Mouse (Mus musculus) olfactory bulb, adult 2 months (tissue): Measurements from ENCODE around the gene Snx33. TPM values are rescaled to one million over a fixed set of nuclear protein-coding genes. Genes with fewer than 3 reads are reported as not detected.

ENCODE experiments used
- H3K27ac ChIP-seq: fragments of 200-500 bp; 2 replicates; pipeline ENCODE4 v1.5.1; 2012; ENCODE audit warnings: low read depth, low read length; ENCODE audit not compliant: insufficient read depth
- H3K4me1 ChIP-seq: fragments of 200-500 bp; 2 replicates; pipeline ENCODE4 v1.6.1; 2012; ENCODE audit warnings: low read length; ENCODE audit not compliant: control insufficient read depth, insufficient read depth
- H3K4me3 ChIP-seq: fragments of 200-500 bp; 2 replicates; pipeline ENCODE4 v1.5.1; 2012; ENCODE audit warnings: mild to moderate bottlenecking, low read depth, low read length, moderate library complexity; ENCODE audit not compliant: insufficient read depth
- CTCF ChIP-seq: fragments of 200-500 bp; IDR thresholded peaks from 2 replicates; pipeline ENCODE4 v1.5.1; 2012; ENCODE audit warnings: low read depth, mild to moderate bottlenecking, low read length, moderate library complexity; ENCODE audit not compliant: insufficient read depth
- POLR2A ChIP-seq: fragments of 200-500 bp; IDR thresholded peaks from 2 replicates; pipeline ENCODE4 v1.6.1; 2012; ENCODE audit warnings: mild to moderate bottlenecking, low read depth, low read length, moderate library complexity; ENCODE audit not compliant: insufficient read depth
- WGBS: fragments of 180-500 bp; shearing (Covaris S2); methylation state at CpG from one replicate; pipeline ENCODE4 v1.1.7; 2018; 5-methylcytosine and 5-hydroxymethylcytosine counted together
- polyA plus RNA-seq: library from polyadenylated mRNA; stranded (reverse); fragments of >200 nt; gene quantifications from 2 replicates; pipeline ENCODE4 v1.2.4, GENCODE M21; 2012; ENCODE audit warnings: low replicate concordance; ENCODE audit not compliant: missing spikeins, insufficient read depth, insufficient read length

Gene Snx33
- polyA plus RNA-seq, 1 experiment = not detected

DNA sequence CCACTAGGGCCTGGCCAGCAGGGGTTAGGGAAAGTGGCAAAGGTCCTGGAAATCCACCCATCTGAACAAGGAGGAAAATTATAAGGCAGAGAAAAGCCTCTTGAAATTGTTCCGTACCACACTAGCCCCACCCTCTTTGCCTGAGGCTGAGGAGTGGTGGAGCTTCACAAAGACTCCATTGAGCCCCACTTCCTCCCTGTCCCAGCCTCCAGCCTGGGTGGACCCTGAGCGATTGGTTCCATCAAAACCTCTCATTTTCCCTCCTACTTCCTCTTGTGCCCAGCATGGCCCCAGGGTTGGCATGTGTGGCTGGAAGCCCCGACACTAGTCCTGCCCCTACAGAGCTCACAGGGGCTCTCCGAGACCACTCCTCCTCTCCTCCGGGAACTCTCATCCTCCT is 50.9 kb downstream of the Snx33 start:
- Histone ChIP-seq H3K4me3 (no peak overlapping the region), H3K4me1 (peaks cover 44% of the 10 kb centered on the region), H3K27ac (no peak overlapping the region)
- WGBS = 67% methylated on average over 5 of the region's 5 CpGs
- TF ChIP-seq CTCF = no peak
- TF ChIP-seq POLR2A = no peak

- Histone ChIP-seq H3K27ac (no peak overlapping the region), H3K4me1 (peaks cover 43% of the 10 kb centered on the region), H3K4me3 (no peak overlapping the region)
- 25% methylated on average over 9 of the region's 9 CpGs for WGBS
- TF ChIP-seq CTCF (no peak), POLR2A (no peak)
Observed at GRCm38 (mm10) chr9:56876784-56877183, 51.4 kb downstream of the Snx33 start.

- no peak for TF ChIP-seq POLR2A
- TF ChIP-seq CTCF = no peak
- H3K4me3 ChIP-seq = no peak overlapping the region
Observed at GRCm38 (mm10) chr9:56873097-56873496, 55.1 kb downstream of the Snx33 start.

DNA sequence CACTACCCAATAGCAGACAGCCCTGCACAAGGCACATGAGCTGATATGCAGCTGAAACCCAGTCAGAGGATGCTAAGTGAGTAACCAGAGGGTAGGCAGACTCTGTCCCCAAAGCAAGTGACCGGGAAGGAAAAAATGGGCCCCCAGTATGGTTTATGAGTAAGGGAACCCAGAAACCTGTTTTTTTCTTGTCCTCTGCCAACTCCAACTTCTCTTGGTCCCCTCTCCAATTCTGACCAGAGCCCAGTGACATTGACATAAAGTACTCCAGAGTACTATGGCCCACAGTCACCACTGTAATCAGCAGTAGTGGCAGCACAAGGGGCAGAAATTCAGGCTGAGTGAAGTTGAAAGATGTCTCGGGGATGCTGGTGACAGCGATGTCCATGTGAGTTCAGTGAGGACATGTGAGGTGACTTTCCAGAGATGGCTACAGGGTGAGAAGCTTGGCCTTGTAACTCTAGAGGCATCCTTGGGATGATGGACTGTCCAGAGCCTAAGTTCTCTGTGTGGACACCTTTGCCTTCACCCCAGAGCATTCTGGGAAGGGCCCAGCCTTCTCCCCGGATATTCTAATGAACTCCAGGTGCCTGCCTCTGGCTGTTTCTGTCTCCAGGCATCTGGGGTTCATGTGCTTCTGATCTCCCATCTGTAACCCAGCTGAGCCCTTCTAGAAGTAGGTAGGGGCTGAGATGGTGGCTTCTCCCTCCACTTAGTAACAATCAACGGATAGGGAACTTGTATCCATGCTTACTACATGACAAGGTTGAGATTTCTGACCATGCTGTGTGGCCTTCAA is 55.9 kb downstream of the Snx33 start:
- Histone ChIP-seq H3K4me1 (peaks cover 68% of the 10 kb centered on the region), H3K27ac (no peak overlapping the region; the same call in 1 of the 2 replicates), H3K4me3 (no peak overlapping the region)
- 83% methylated on average over 5 of the region's 5 CpGs for WGBS
- TF ChIP-seq CTCF (no peak), POLR2A (no peak)

More at GRCm38 (mm10) chr9:56873097-56873496, 55.1 kb downstream of the Snx33 start:
- WGBS = 32% methylated on average over 1 of the region's 1 CpGs
- H3K4me1 ChIP-seq = peaks cover 64% of the 10 kb centered on the region
- peak overlapping the region; percentile 20 for H3K27ac ChIP-seq

DNA sequence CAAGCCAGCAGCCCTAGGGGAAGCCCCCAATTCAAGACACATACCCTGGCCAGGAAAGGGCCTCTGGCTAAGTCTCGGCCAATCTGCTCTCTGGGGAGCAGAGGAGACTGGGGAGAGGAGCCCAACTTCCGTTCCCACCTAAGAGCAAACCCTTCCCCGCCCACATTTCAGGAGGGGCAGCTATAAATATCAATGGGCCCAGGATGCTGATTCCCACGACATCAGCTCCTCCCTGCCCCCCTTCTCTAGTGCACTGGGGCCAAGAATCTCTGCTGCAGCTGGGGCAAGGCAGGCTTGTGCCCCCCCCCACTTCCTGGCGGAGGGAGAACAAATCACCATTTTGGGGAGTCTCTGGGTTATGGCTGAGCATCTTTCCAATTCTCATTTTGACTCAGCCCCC is 57.0 kb downstream of the Snx33 start:
- H3K27ac ChIP-seq = no peak overlapping the region

GRCm38 (mm10) chr9:56870778-56871177 is 57.4 kb downstream of the Snx33 start:
- Histone ChIP-seq H3K27ac (no peak overlapping the region), H3K4me1 (peaks cover 54% of the 10 kb centered on the region), H3K4me3 (no peak overlapping the region)
- WGBS = 75% methylated on average over 10 of the region's 10 CpGs
- TF ChIP-seq CTCF (no peak), POLR2A (no peak)

More for the DNA sequence above, 57.0 kb downstream of the Snx33 start:
- no peak overlapping the region for H3K4me3 ChIP-seq
- no peak for TF ChIP-seq POLR2A
- H3K4me1 ChIP-seq = peaks cover 58% of the 10 kb centered on the region
- WGBS = 43% methylated on average over 5 of the region's 5 CpGs

DNA sequence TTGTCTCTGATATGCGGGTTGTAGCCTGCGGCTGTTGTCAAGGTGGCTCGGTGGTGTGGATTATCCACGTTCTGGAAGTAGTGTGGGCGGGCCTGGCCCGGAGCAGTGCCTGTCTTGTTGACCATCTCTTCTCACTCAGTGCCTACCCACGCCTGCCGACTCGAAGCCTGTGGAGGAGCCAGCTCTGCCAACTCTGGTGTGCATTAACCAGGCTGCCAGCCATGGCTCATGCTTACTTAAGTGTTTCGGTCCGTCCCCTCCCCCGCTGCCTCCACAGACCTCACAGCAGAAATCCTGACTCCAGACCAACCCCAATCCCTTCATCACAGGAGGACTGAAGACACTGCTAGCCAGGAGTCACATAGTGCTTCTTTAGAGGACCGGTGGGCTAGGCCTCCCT is 58.6 kb downstream of the Snx33 start:
- 65% methylated on average over 13 of the region's 13 CpGs for WGBS
- peaks cover 59% of the 10 kb centered on the region for H3K4me1 ChIP-seq
- H3K27ac ChIP-seq = no peak overlapping the region
- TF ChIP-seq POLR2A = no peak
- no peak for TF ChIP-seq CTCF
- no peak overlapping the region for H3K4me3 ChIP-seq

GRCm38 (mm10) chr9:56868292-56868691 is 59.9 kb downstream of the Snx33 start:
- 65% methylated on average over 6 of the region's 6 CpGs for WGBS
- no peak overlapping the region for H3K4me3 ChIP-seq
- TF ChIP-seq CTCF (no peak), POLR2A (no peak)
- H3K27ac ChIP-seq = no peak overlapping the region
- H3K4me1 ChIP-seq = peaks cover 55% of the 10 kb centered on the region

Other genes with a start within 250 kb of the Snx33 start
- not detected in 2 replicates for gene Lingo1, start 131.9 kb downstream of the Snx33 start, polyA plus RNA-seq
- gene Odf3l1, start 63.7 kb downstream of the Snx33 start, polyA plus RNA-seq = not detected in 2 replicates
- gene Cspg4, start 63.3 kb downstream of the Snx33 start, polyA plus RNA-seq = not detected in 2 replicates
- not detected in 2 replicates for gene Imp3, start 9.1 kb upstream of the Snx33 start, polyA plus RNA-seq
- not detected in 2 replicates for gene Snupn, start 22.5 kb upstream of the Snx33 start, polyA plus RNA-seq
- not detected in 2 replicates for gene Ptpn9, start 66.6 kb upstream of the Snx33 start, polyA plus RNA-seq
- gene Sin3a, start 143.7 kb upstream of the Snx33 start, polyA plus RNA-seq = not detected in 2 replicates
- not detected in 2 replicates for gene Man2c1, start 202.3 kb upstream of the Snx33 start, polyA plus RNA-seq
- not detected in 2 replicates for gene Neil1, start 219.9 kb upstream of the Snx33 start, polyA plus RNA-seq
- not detected in 2 replicates for gene Commd4, start 230.0 kb upstream of the Snx33 start, polyA plus RNA-seq